Mouse (Mus musculus) testis, adult 2 months (tissue): Measurements from ENCODE around the gene Gm21958.

Experiments used
- CTCF ChIP-seq: fragments of 200-500 bp; IDR thresholded peaks from 2 replicates; pipeline ENCODE4 v1.5.1; 2012; ENCODE audit warnings: low read depth, mild to moderate bottlenecking, inconsistent platforms, low read length, moderate library complexity; ENCODE audit not compliant: control insufficient read depth, insufficient read depth, insufficient replicate concordance
- POLR2A ChIP-seq: fragments of 200-500 bp; IDR thresholded peaks from 2 replicates; pipeline ENCODE4 v1.6.1; 2012; ENCODE audit warnings: low read depth, mild to moderate bottlenecking, inconsistent platforms, low read length, moderate library complexity; ENCODE audit not compliant: control insufficient read depth

DNA sequence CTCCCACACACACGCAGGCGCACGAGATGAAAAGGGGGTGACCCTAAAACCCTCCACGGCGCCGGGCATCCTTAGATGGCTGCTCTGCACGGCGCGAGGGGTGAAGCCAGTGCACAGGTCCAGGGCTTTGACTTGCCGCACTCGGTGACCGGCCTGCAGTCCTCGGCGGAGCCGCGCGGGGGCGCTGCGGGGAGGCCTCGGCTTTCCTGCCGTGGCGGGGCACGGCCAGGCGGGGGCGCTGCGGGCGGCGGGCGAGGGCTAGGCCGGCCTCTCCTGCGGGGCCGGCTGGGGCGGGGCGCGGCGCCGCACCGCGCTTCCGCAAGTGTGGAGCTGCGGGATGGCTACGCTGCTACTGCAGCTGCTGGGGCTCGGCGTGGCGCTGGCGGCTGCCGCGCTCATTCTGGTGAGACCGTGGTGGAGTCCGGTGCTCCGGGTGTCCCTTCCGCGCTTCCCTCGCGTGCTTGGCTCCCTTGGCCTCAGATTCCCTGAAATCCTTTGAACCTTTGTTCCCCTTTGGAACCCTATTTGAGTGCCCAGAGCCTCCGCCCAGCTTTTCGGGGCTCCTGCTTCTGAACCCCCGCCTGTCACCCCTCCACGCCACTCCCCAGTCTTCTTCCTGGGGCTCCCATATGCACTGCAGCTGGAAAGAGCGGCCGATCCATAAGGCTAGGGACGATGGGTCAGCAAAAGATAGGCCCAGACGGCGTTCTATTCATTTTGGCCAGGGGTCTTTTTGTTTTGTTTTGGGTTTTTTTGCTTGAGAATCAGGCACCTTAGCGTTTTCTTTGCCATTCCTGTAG is 21.3 kb upstream of the Gm21958 start, which contains the start of the genes Exosc8 and Alg5:
- TF ChIP-seq CTCF (peak; percentile 99), POLR2A (peak; percentile 56; the same call in 1 of the 2 replicates)
